Mouse (Mus musculus) kidney, postnatal 0 days (tissue): ENCODE measurements at regions not wholly inside any gene's neighbourhood (a gene's known extent, or its start where the extent isn't known, plus 50 kb on each side); places are given as distances from the start of the nearest gene placed in this dataset.

Experiments used
- ATAC-seq: fragments of 200-750 bp; cut with Nextera tagmentation; replicated peaks from 2 replicates; pipeline ENCODE4 v1.8.0; 2017; ENCODE audit warnings: low read depth, moderate number of reproducible peaks, moderate TSS enrichment, moderate library complexity; ENCODE audit not compliant: low FRiP score
- DNase-seq: peaks from one replicate; pipeline ENCODE4 v3.0.0-alpha.2; 2016; ENCODE audit warnings: low spot score
- H3K27ac ChIP-seq: fragments of 300-500 bp; sonication (generic); 2 replicates; pipeline ENCODE4 v1.5.1; 2014; ENCODE audit warnings: mild to moderate bottlenecking
- H3K27me3 ChIP-seq: fragments of 300-500 bp; sonication (generic); 2 replicates; pipeline ENCODE4 v1.6.1; 2014; ENCODE audit warnings: low read length, mixed read lengths; ENCODE audit not compliant: insufficient read depth
- H3K36me3 ChIP-seq: fragments of 300-500 bp; sonication (generic); 2 replicates; pipeline ENCODE4 v1.6.1; 2014; ENCODE audit warnings: low read length, mixed read lengths; ENCODE audit not compliant: insufficient read depth
- H3K4me1 ChIP-seq: fragments of 300-500 bp; sonication (generic); replicated peaks from 2 replicates; pipeline ENCODE4 v1.6.1; 2014; ENCODE audit warnings: antibody characterized with exemption, low read length, mixed read lengths; ENCODE audit not compliant: insufficient read depth
- H3K4me2 ChIP-seq: fragments of 300-500 bp; sonication (generic); 2 replicates; pipeline ENCODE4 v1.6.1; 2014; ENCODE audit warnings: mild to moderate bottlenecking, low read length, moderate library complexity, mixed read lengths
- H3K4me3 ChIP-seq: fragments of 300-500 bp; sonication (generic); replicated peaks from 2 replicates; pipeline ENCODE4 v1.5.1; 2014; ENCODE audit warnings: low read depth, low read length
- H3K9ac ChIP-seq: fragments of 300-500 bp; sonication (generic); 2 replicates; pipeline ENCODE4 v1.6.1; 2014; ENCODE audit warnings: low read depth, low read length
- H3K9me3 ChIP-seq: fragments of 300-500 bp; sonication (generic); replicated peaks from 2 replicates; pipeline ENCODE4 v1.6.1; 2016; ENCODE audit warnings: low read length, inconsistent platforms, mixed read lengths
- CTCF ChIP-seq: IDR thresholded peaks from 2 replicates; pipeline ENCODE4 v1.5.1; 2016; ENCODE audit warnings: antibody characterized with exemption, low read depth, mild to moderate bottlenecking, moderate library complexity
- WGBS: fragments of 180-500 bp; shearing (Covaris S2); extraction: QIAGEN DNeasy Blood & Tissue Kit; methylation state at CpG from one replicate; pipeline ENCODE4 v1.1.7; 2014; 5-methylcytosine and 5-hydroxymethylcytosine counted together

- ATAC-seq (no peak), DNase-seq (no peak)
- H3K4me3 ChIP-seq = no peak overlapping the region
- H3K4me2 ChIP-seq = no peak overlapping the region
- H3K4me1 ChIP-seq = no peaks in the 10 kb centered on the region
- no peak overlapping the region for H3K27ac ChIP-seq
- H3K27me3 ChIP-seq = no peaks in the 10 kb centered on the region
- 91% methylated on average over 1 of the region's 1 CpGs for WGBS
- H3K36me3 ChIP-seq = no peaks in the 10 kb centered on the region
- TF ChIP-seq CTCF = no peak
- H3K9me3 ChIP-seq = no peaks in the 10 kb centered on the region
- H3K9ac ChIP-seq = no peak overlapping the region
Measured at GRCm38 (mm10) chr2:47832493-47832892, 981.4 kb upstream of the Acvr2a start.

GRCm38 (mm10) chr2:47833517-47833916, 980.4 kb upstream of the Acvr2a start:
- TF ChIP-seq CTCF = no peak
- DNase-seq (peak; percentile 9), ATAC-seq (no peak)
- Histone ChIP-seq H3K9ac (no peak overlapping the region), H3K27ac (no peak overlapping the region), H3K36me3 (no peaks in the 10 kb centered on the region), H3K4me2 (no peak overlapping the region), H3K9me3 (no peaks in the 10 kb centered on the region), H3K27me3 (no peaks in the 10 kb centered on the region), H3K4me3 (no peak overlapping the region), H3K4me1 (no peaks in the 10 kb centered on the region)
- 60% methylated on average over 1 of the region's 1 CpGs for WGBS

- Histone ChIP-seq H3K9ac (no peak overlapping the region), H3K4me1 (no peaks in the 10 kb centered on the region), H3K36me3 (no peaks in the 10 kb centered on the region), H3K4me2 (no peak overlapping the region), H3K27ac (no peak overlapping the region), H3K9me3 (no peaks in the 10 kb centered on the region), H3K27me3 (no peaks in the 10 kb centered on the region), H3K4me3 (no peak overlapping the region)
- DNase-seq = no peak
- 82% methylated on average over 5 of the region's 5 CpGs for WGBS
- no peak for ATAC-seq
- TF ChIP-seq CTCF = no peak
Measured at GRCm38 (mm10) chr2:47834055-47834799, 979.7 kb upstream of the Acvr2a start.

GRCm38 (mm10) chr2:47857229-47857628, 956.7 kb upstream of the Acvr2a start:
- H3K4me2 ChIP-seq = no peak overlapping the region
- H3K9ac ChIP-seq = no peak overlapping the region
- H3K36me3 ChIP-seq = no peaks in the 10 kb centered on the region
- WGBS = 74% methylated on average over 3 of the region's 3 CpGs
- DNase-seq (no peak), ATAC-seq (no peak)
- no peaks in the 10 kb centered on the region for H3K27me3 ChIP-seq
- no peaks in the 10 kb centered on the region for H3K4me1 ChIP-seq
- H3K27ac ChIP-seq = no peak overlapping the region
- TF ChIP-seq CTCF = no peak
- no peaks in the 10 kb centered on the region for H3K9me3 ChIP-seq
- H3K4me3 ChIP-seq = no peak overlapping the region

GRCm38 (mm10) chr2:47862446-47862845, 951.5 kb upstream of the Acvr2a start:
- Histone ChIP-seq H3K4me2 (no peak overlapping the region), H3K27ac (no peak overlapping the region), H3K9ac (no peak overlapping the region), H3K36me3 (no peaks in the 10 kb centered on the region), H3K27me3 (no peaks in the 10 kb centered on the region), H3K4me3 (no peak overlapping the region), H3K9me3 (no peaks in the 10 kb centered on the region), H3K4me1 (no peaks in the 10 kb centered on the region)
- DNase-seq (no peak), ATAC-seq (no peak)
- TF ChIP-seq CTCF = no peak
- 74% methylated on average over 1 of the region's 1 CpGs for WGBS

GRCm38 (mm10) chr2:47878002-47878401, 935.9 kb upstream of the Acvr2a start:
- Histone ChIP-seq H3K27me3 (no peaks in the 10 kb centered on the region), H3K9ac (no peak overlapping the region), H3K4me1 (no peaks in the 10 kb centered on the region), H3K36me3 (no peaks in the 10 kb centered on the region), H3K9me3 (no peaks in the 10 kb centered on the region), H3K4me2 (no peak overlapping the region), H3K4me3 (no peak overlapping the region), H3K27ac (no peak overlapping the region)
- ATAC-seq (no peak), DNase-seq (no peak)
- TF ChIP-seq CTCF = no peak
- 62% methylated on average over 2 of the region's 2 CpGs for WGBS

GRCm38 (mm10) chr2:47879071-47879470, 934.8 kb upstream of the Acvr2a start:
- no peaks in the 10 kb centered on the region for H3K9me3 ChIP-seq
- ATAC-seq = no peak
- H3K4me2 ChIP-seq = no peak overlapping the region
- no peaks in the 10 kb centered on the region for H3K27me3 ChIP-seq
- H3K36me3 ChIP-seq = no peaks in the 10 kb centered on the region
- no peak for DNase-seq
- H3K27ac ChIP-seq = no peak overlapping the region
- H3K4me1 ChIP-seq = no peaks in the 10 kb centered on the region
- TF ChIP-seq CTCF = no peak
- no peak overlapping the region for H3K4me3 ChIP-seq
- 88% methylated on average over 2 of the region's 2 CpGs for WGBS
- no peak overlapping the region for H3K9ac ChIP-seq
